ENCODE assay signal across 26 mouse cellular contexts in genomic region chr14:49197031-49197527, GRCm38 (mm10). TPM values are rescaled to one million over a fixed set of nuclear protein-coding genes. Genes with fewer than 3 reads are reported as not detected.
"Had no signal": no experiment of that assay in that cellular context is flagged by ENCODE, and none has a peak within 500 bp of the region (broad histone marks: within the 10 kb centered on the region; RNA-seq: fewer than 3 reads in every experiment).

No protein-coding gene starts in this region.

- H3K27me3 ChIP-seq: limb, embryonic 13.5 days; liver, embryonic 12.5 days; liver, embryonic 15.5 days; lung, embryonic 15.5 days; megakaryocyte, embryonic 14.5 days; midbrain, embryonic 15.5 days; neural tube, embryonic 12.5 days; neural tube, embryonic 15.5 days had no signal

- H3K9me3 ChIP-seq: limb, embryonic 10.5 days; limb, embryonic 13.5 days; liver, embryonic 12.5 days; liver, embryonic 15.5 days; lung, embryonic 15.5 days; megakaryocyte, embryonic 14.5 days; midbrain, embryonic 10.5 days; midbrain, embryonic 15.5 days; neural tube, embryonic 12.5 days; neural tube, embryonic 15.5 days had no signal

- H3K4me2 ChIP-seq: limb, embryonic 13.5 days; liver, embryonic 12.5 days; liver, embryonic 15.5 days; lung, embryonic 15.5 days; midbrain, embryonic 15.5 days; neural tube, embryonic 12.5 days; neural tube, embryonic 15.5 days had no signal

- H3K4me3 ChIP-seq: limb, embryonic 10.5 days; limb, embryonic 13.5 days; liver, embryonic 12.5 days; liver, embryonic 15.5 days; lung, embryonic 15.5 days; megakaryocyte, embryonic 14.5 days; midbrain, embryonic 10.5 days; midbrain, embryonic 15.5 days; neural tube, embryonic 12.5 days; neural tube, embryonic 15.5 days had no signal

- H3K36me3 ChIP-seq: limb, embryonic 10.5 days; limb, embryonic 13.5 days; liver, embryonic 12.5 days; liver, embryonic 15.5 days; lung, embryonic 15.5 days; midbrain, embryonic 15.5 days; neural tube, embryonic 12.5 days; neural tube, embryonic 15.5 days had no signal

- H3K27ac ChIP-seq: limb, embryonic 10.5 days; limb, embryonic 13.5 days; liver, embryonic 12.5 days; liver, embryonic 15.5 days; lung, embryonic 15.5 days; midbrain, embryonic 10.5 days; midbrain, embryonic 15.5 days; neural tube, embryonic 12.5 days; neural tube, embryonic 15.5 days had no signal

- H3K9ac ChIP-seq: limb, embryonic 13.5 days; liver, embryonic 12.5 days; liver, embryonic 15.5 days; lung, embryonic 15.5 days; midbrain, embryonic 15.5 days; neural tube, embryonic 12.5 days; neural tube, embryonic 15.5 days had no signal

- H3K4me1 ChIP-seq: limb, embryonic 10.5 days; limb, embryonic 13.5 days; liver, embryonic 12.5 days; liver, embryonic 15.5 days; lung, embryonic 15.5 days; midbrain, embryonic 10.5 days; midbrain, embryonic 15.5 days; neural tube, embryonic 12.5 days; neural tube, embryonic 15.5 days had no signal

- ATAC-seq: liver, embryonic 12.5 days; midbrain, embryonic 15.5 days had no signal

- DNase-seq: kidney, adult 9 months; kidney, postnatal 14 days; kidney, postnatal 4 days; liver; lung, adult 18-20 months; lung, postnatal 10 days; lung, postnatal 36 days; right cerebral cortex, adult 18-20 months; thymus, adult 18-20 months; thymus, postnatal 36 days had no signal

RNA-seq across cellular contexts. Expression of gene ccdc198, which starts 48.2 kb away (rescaled TPM):
- total RNA-seq: layer of hippocampus, adult 18-20 months; layer of hippocampus, postnatal 14 days; left cerebral cortex, adult 18-20 months; left cerebral cortex, postnatal 25 days had no signal
- polyA plus RNA-seq: spleen, adult 2 months; urinary bladder, adult 2 months had no signal
